Comparison of ENCODE assay signal across 18 mouse cellular contexts in genomic region chr2:131672223-131672622, GRCm38 (mm10).
DNase-seq lines count a peak whose midpoint lies in the region; TF ChIP-seq lines count a peak whose summit lies in the region.
"Had no signal": no experiment of that assay in that cellular context is flagged by ENCODE, and none has a peak within 500 bp of the region (broad histone marks: within the 10 kb centered on the region; RNA-seq: fewer than 3 reads in every experiment).

No protein-coding gene starts in this region.

- H3K27ac ChIP-seq in layer of hippocampus, adult 2 months = peak overlapping the region; percentile 83
- no peak overlapping the region for H3K27ac ChIP-seq in kidney, adult 2 months (ENCODE audit: insufficient read depth, low read depth, low read length)
- H3K27ac ChIP-seq: heart, embryonic 13.5 days; hindbrain, embryonic 14.5 days; limb, embryonic 13.5 days; neural tube, embryonic 12.5 days had no signal

- H3K4me1 ChIP-seq in kidney, adult 2 months (ENCODE audit: control insufficient read depth, insufficient read depth, low read length) = no peaks in the 10 kb centered on the region
- H3K4me1 ChIP-seq: heart, embryonic 13.5 days; neural tube, embryonic 12.5 days had no signal

- 51% methylated on average over 1 of the region's 1 CpGs for WGBS in kidney, adult 2 months

- DNase-seq in layer of hippocampus, adult 2 months (ENCODE audit: low spot score in 2 of 2) = peak in 1 of 2 experiments; percentile 57
- no peak for DNase-seq in layer of hippocampus, adult 9-11 months
- peak; percentile 90 for DNase-seq in Muller cell, postnatal 12 days (ENCODE audit: inconsistent ontology term)
- DNase-seq in adipocyte (ENCODE audit: low spot score) = peak; percentile 26
- peak; percentile 74 for DNase-seq in telencephalon, adult 2 months (ENCODE audit: low read depth, low spot score)
- no peak for DNase-seq in kidney, adult 2 months
- DNase-seq: adrenal gland, postnatal 25 days; cerebellum, adult 18-20 months; heart, postnatal 10 days; kidney, postnatal 14 days; liver, postnatal 0 days; lung, postnatal 36 days had no signal

- H3K27me3 ChIP-seq in kidney, adult 2 months (replicated peaks; ENCODE audit: control insufficient read depth, insufficient read depth, low read length) = no peaks in the 10 kb centered on the region
- H3K27me3 ChIP-seq: heart, embryonic 13.5 days; limb, embryonic 13.5 days; neural tube, embryonic 12.5 days; Patski had no signal

- H3K36me3 ChIP-seq in kidney, adult 2 months (ENCODE audit: control insufficient read depth, insufficient read depth, low read length) = no peaks in the 10 kb centered on the region
- H3K36me3 ChIP-seq: heart, embryonic 13.5 days; limb, embryonic 13.5 days; neural tube, embryonic 12.5 days had no signal

- no peak for TF ChIP-seq CTCF in layer of hippocampus, adult 2 months (conservative IDR thresholded peaks at IDR 0.05)
- no peak for TF ChIP-seq CTCF in kidney, adult 2 months (conservative IDR thresholded peaks at IDR 0.05; ENCODE audit: insufficient read depth, insufficient read length, low read depth, low read length)

- no peak for TF ChIP-seq POLR2A in kidney, adult 2 months (IDR thresholded peaks at IDR 0.05; ENCODE audit: low read depth, low read length)

- H3K4me3 ChIP-seq in layer of hippocampus, adult 2 months = no peak overlapping the region
- no peak overlapping the region for H3K4me3 ChIP-seq in kidney, adult 2 months (ENCODE audit: insufficient read depth, low read depth, low read length)
- H3K4me3 ChIP-seq: heart, embryonic 13.5 days; limb, embryonic 13.5 days; myocyte; neural tube, embryonic 12.5 days had no signal

Comparison
In these comparisons a context has a peak if more than half of its experiments do, and no peak if none do; other contexts are left out.
1. DNase-seq: peak in Muller cell, postnatal 12 days (single experiment), adipocyte (single experiment) and telencephalon, adult 2 months (single experiment); none in layer of hippocampus, adult 9-11 months (single experiment) and kidney, adult 2 months (single experiment).